Mouse (Mus musculus): ENCODE data around the gene Arih2.
"Not testable (repeated sequence)": the region's sequence is repeated elsewhere in the genome, so short reads cannot be mapped to it uniquely, and the experiment has no call there.

Gene Arih2

GRCm38 (mm10) chr9:108649561-108650440 lies 615 bp upstream of the Arih2 start:
- DNase-seq = peak; percentile 9

GRCm38 (mm10) chr9:108648166-108648565 lies 1.0 kb downstream of the Arih2 start:
- no peak for DNase-seq

GRCm38 (mm10) chr9:108639825-108640224 lies 9.4 kb downstream of the Arih2 start:
- DNase-seq = no peak

GRCm38 (mm10) chr9:108635415-108635814 lies 13.8 kb downstream of the Arih2 start:
- DNase-seq = no peak

- DNase-seq = no peak
These were observed 15.3 kb downstream of the Arih2 start for GRCm38 (mm10) chr9:108633846-108634245.

GRCm38 (mm10) chr9:108632375-108632774 lies 16.8 kb downstream of the Arih2 start:
- DNase-seq = no peak

- no peak for DNase-seq
These were observed 17.4 kb downstream of the Arih2 start for GRCm38 (mm10) chr9:108631631-108632256.

- DNase-seq = no peak
These were observed 18.5 kb downstream of the Arih2 start for GRCm38 (mm10) chr9:108630683-108631082.

- DNase-seq = no peak
These were observed 21.0 kb downstream of the Arih2 start for GRCm38 (mm10) chr9:108628141-108628540.

- no peak for DNase-seq
These were observed 22.7 kb downstream of the Arih2 start for GRCm38 (mm10) chr9:108626498-108626897.

- no peak for DNase-seq
These were observed 31.9 kb downstream of the Arih2 start for GRCm38 (mm10) chr9:108617301-108617700.

- no peak for DNase-seq
These were observed 37.7 kb downstream of the Arih2 start for GRCm38 (mm10) chr9:108611488-108611887.

- no peak for DNase-seq
These were observed 40.3 kb downstream of the Arih2 start for GRCm38 (mm10) chr9:108608889-108609288.

- not testable (repeated sequence) for DNase-seq
These were observed 41.3 kb downstream of the Arih2 start for GRCm38 (mm10) chr9:108607929-108608328.

GRCm38 (mm10) chr9:108601986-108602385 lies 47.2 kb downstream of the Arih2 start:
- DNase-seq = no peak

GRCm38 (mm10) chr9:108600011-108600410 lies 49.2 kb downstream of the Arih2 start:
- DNase-seq = no peak

GRCm38 (mm10) chr9:108599021-108599566 lies 50.1 kb downstream of the Arih2 start:
- no peak for DNase-seq

GRCm38 (mm10) chr9:108596998-108597764 lies 52.0 kb downstream of the Arih2 start, which contains the start of gene P4htm:
Gene P4htm, minus strand, starts transcription at chr9:108597667.
- peak; percentile 81 for DNase-seq

GRCm38 (mm10) chr9:108594354-108594753 lies 54.8 kb downstream of the Arih2 start:
- no peak for DNase-seq

GRCm38 (mm10) chr9:108591462-108591861 lies 57.7 kb downstream of the Arih2 start:
- no peak for DNase-seq

GRCm38 (mm10) chr9:108589229-108589628 lies 60.0 kb downstream of the Arih2 start:
- no peak for DNase-seq

GRCm38 (mm10) chr9:108587571-108588180 lies 61.5 kb downstream of the Arih2 start:
- peak; percentile 77 for DNase-seq

- DNase-seq = no peak
These were observed 69.9 kb downstream of the Arih2 start for GRCm38 (mm10) chr9:108579344-108579690.
